ENCODE assay signal across 35 mouse cellular contexts in the genomic region with DNA sequence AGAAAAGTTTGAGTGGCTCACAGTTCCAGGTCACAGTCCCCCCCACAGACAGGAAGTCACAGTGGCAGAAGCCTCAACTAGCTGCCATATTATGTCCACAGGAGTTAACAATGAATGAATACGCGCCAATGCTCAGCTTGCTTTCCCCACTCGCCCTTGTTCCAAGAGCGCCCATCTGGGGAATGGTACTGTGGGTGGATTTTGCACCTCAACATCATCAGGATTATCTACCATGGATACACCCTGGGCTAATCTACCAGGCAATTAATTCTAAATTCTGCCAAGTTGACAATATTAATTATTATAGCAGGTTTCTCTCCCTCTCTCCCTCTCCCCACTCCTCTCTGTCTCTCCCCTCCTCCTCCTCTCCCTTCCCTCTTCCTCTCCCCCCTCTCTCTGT. TPM values are rescaled to one million over a fixed set of nuclear protein-coding genes. Genes with fewer than 3 reads are reported as not detected.
DNase-seq lines count a peak whose midpoint lies in the region; ATAC-seq and TF ChIP-seq lines count a peak whose summit lies in the region.
"Had no signal": no experiment of that assay in that cellular context is flagged by ENCODE, and none has a peak within 500 bp of the region (broad histone marks: within the 10 kb centered on the region; RNA-seq: fewer than 3 reads in every experiment).

No protein-coding gene starts in this region.

- H3K27me3 ChIP-seq in hindbrain, postnatal 0 days (ENCODE audit: insufficient read depth, low read length), result no peaks in the 10 kb centered on the region
- H3K27me3 ChIP-seq in hindbrain, embryonic 14.5 days (ENCODE audit: control insufficient read depth, insufficient read depth, low read length), result no peaks in the 10 kb centered on the region
- no peaks in the 10 kb centered on the region for H3K27me3 ChIP-seq in embryonic facial prominence, embryonic 14.5 days (replicated peaks; ENCODE audit: control insufficient read depth, insufficient read depth, low read length)
- no peaks in the 10 kb centered on the region for H3K27me3 ChIP-seq in limb, embryonic 13.5 days
- H3K27me3 ChIP-seq: CH12.LX; hindbrain, embryonic 15.5 days; kidney, embryonic 15.5 days; liver, embryonic 15.5 days; lung, embryonic 15.5 days; megakaryocyte, embryonic 14.5 days; midbrain, embryonic 13.5 days; neural tube, embryonic 12.5 days; Patski had no signal

- no peak overlapping the region for H3K4me2 ChIP-seq in hindbrain, postnatal 0 days (ENCODE audit: low read depth, low read length)
- no peak overlapping the region for H3K4me2 ChIP-seq in hindbrain, embryonic 14.5 days (replicated peaks)
- no peak overlapping the region for H3K4me2 ChIP-seq in embryonic facial prominence, embryonic 14.5 days (ENCODE audit: low read depth, low read length)
- H3K4me2 ChIP-seq in limb, embryonic 13.5 days (replicated peaks), result no peak overlapping the region
- H3K4me2 ChIP-seq: hindbrain, embryonic 15.5 days; kidney, embryonic 15.5 days; liver, embryonic 15.5 days; lung, embryonic 15.5 days; midbrain, embryonic 13.5 days; neural tube, embryonic 12.5 days had no signal

- DNase-seq in hindbrain, postnatal 0 days (ENCODE audit: low spot score), result peak; percentile 35
- no peak for DNase-seq in hindbrain, embryonic 14.5 days (ENCODE audit: low spot score)
- DNase-seq in embryonic facial prominence, embryonic 14.5 days (ENCODE audit: low spot score), result no peak
- DNase-seq in layer of hippocampus, adult 8-10 months (ENCODE audit: low spot score in 2 of 2), result peak; percentile 19 to 30
- no peak for DNase-seq in frontal cortex, postnatal 14 days (ENCODE audit: low spot score in 2 of 2)
- no peak for DNase-seq in frontal cortex, adult 2 months (ENCODE audit: extremely low spot score in 1 of 2, low spot score in 1 of 2)
- DNase-seq: adrenal gland, postnatal 36 days; cerebellum, adult 11 months; cerebellum, postnatal 14 days; forebrain, postnatal 0 days; gastrocnemius, postnatal 36 days; heart, postnatal 36 days; liver; lung, postnatal 36 days; right cerebral cortex, postnatal 14 days; spleen, adult 18-20 months; thymus, postnatal 4 days had no signal

- no peaks in the 10 kb centered on the region; the same call in 1 of the 2 replicates for H3K36me3 ChIP-seq in hindbrain, postnatal 0 days (ENCODE audit: insufficient read depth, low read length)
- peaks cover 14% of the 10 kb centered on the region; the same call in 1 of the 2 replicates for H3K36me3 ChIP-seq in hindbrain, embryonic 14.5 days (replicated peaks; ENCODE audit: control insufficient read depth, insufficient read depth)
- peaks cover 40% of the 10 kb centered on the region for H3K36me3 ChIP-seq in embryonic facial prominence, embryonic 14.5 days (ENCODE audit: control insufficient read depth, insufficient read depth, low read length)
- peaks cover 46% of the 10 kb centered on the region for H3K36me3 ChIP-seq in limb, embryonic 13.5 days
- H3K36me3 ChIP-seq: G1E; hindbrain, embryonic 15.5 days had no signal

- TF ChIP-seq CTCF in hindbrain, postnatal 0 days (IDR thresholded peaks at IDR 0.05; ENCODE audit: low read depth), result no peak

- ATAC-seq in hindbrain, postnatal 0 days, result peak; percentile 31; the same call in 1 of the 2 replicates
- ATAC-seq in hindbrain, embryonic 14.5 days (ENCODE audit: low FRiP score), result no peak
- ATAC-seq in embryonic facial prominence, embryonic 14.5 days (ENCODE audit: low read depth), result no peak
- no peak for ATAC-seq in limb, embryonic 13.5 days (ENCODE audit: low FRiP score, low read depth)
- ATAC-seq in CD4-positive, CD25-positive, alpha-beta regulatory T cell, adult 4 months, result no peak
- ATAC-seq: forebrain, postnatal 0 days; intestine, embryonic 16.5 days; midbrain, embryonic 13.5 days; Patski had no signal

- 65% methylated on average over 4 of the region's 4 CpGs for WGBS in hindbrain, postnatal 0 days
- 88% methylated on average over 4 of the region's 4 CpGs for WGBS in hindbrain, embryonic 14.5 days
- WGBS in embryonic facial prominence, embryonic 14.5 days, result 94% methylated on average over 4 of the region's 4 CpGs
- 50% methylated on average over 4 of the region's 4 CpGs for WGBS in limb, embryonic 13.5 days

- no peak overlapping the region for H3K27ac ChIP-seq in hindbrain, postnatal 0 days
- H3K27ac ChIP-seq in hindbrain, embryonic 14.5 days, result no peak overlapping the region
- peak overlapping the region; percentile 48 for H3K27ac ChIP-seq in embryonic facial prominence, embryonic 14.5 days (replicated peaks; ENCODE audit: low read depth, low read length)
- peak overlapping the region; percentile 28; the same call in 1 of the 2 replicates for H3K27ac ChIP-seq in limb, embryonic 13.5 days
- H3K27ac ChIP-seq: forebrain, embryonic 10.5 days; hindbrain, embryonic 15.5 days; kidney, embryonic 15.5 days; liver, embryonic 15.5 days; lung, embryonic 15.5 days; midbrain, embryonic 13.5 days; neural tube, embryonic 12.5 days had no signal

- no peak overlapping the region for H3K4me3 ChIP-seq in hindbrain, postnatal 0 days (ENCODE audit: low read length)
- no peak overlapping the region for H3K4me3 ChIP-seq in hindbrain, embryonic 14.5 days (replicated peaks; ENCODE audit: low read length)
- H3K4me3 ChIP-seq in embryonic facial prominence, embryonic 14.5 days (ENCODE audit: low read depth, low read length), result no peak overlapping the region
- H3K4me3 ChIP-seq in limb, embryonic 13.5 days, result no peak overlapping the region
- H3K4me3 ChIP-seq: forebrain, embryonic 10.5 days; hindbrain, embryonic 15.5 days; kidney, embryonic 15.5 days; liver, embryonic 15.5 days; lung, embryonic 15.5 days; megakaryocyte, embryonic 14.5 days; midbrain, embryonic 13.5 days; neural tube, embryonic 12.5 days had no signal

- no peaks in the 10 kb centered on the region for H3K4me1 ChIP-seq in hindbrain, postnatal 0 days (ENCODE audit: insufficient read depth, low read length)
- no peaks in the 10 kb centered on the region for H3K4me1 ChIP-seq in hindbrain, embryonic 14.5 days (replicated peaks; ENCODE audit: control insufficient read depth, insufficient read depth, low read length)
- no peaks in the 10 kb centered on the region for H3K4me1 ChIP-seq in embryonic facial prominence, embryonic 14.5 days (ENCODE audit: control insufficient read depth, insufficient read depth, low read length)
- H3K4me1 ChIP-seq in limb, embryonic 13.5 days, result peaks cover 27% of the 10 kb centered on the region
- H3K4me1 ChIP-seq: hindbrain, embryonic 15.5 days; liver, embryonic 15.5 days; lung, embryonic 15.5 days; megakaryocyte, embryonic 14.5 days; midbrain, embryonic 13.5 days had no signal

- H3K9me3 ChIP-seq in hindbrain, postnatal 0 days (ENCODE audit: low read length), result no peaks in the 10 kb centered on the region
- H3K9me3 ChIP-seq in hindbrain, embryonic 14.5 days (ENCODE audit: control insufficient read depth, low read length), result no peaks in the 10 kb centered on the region
- peaks cover 2% of the 10 kb centered on the region; the same call in 1 of the 2 replicates for H3K9me3 ChIP-seq in embryonic facial prominence, embryonic 14.5 days (ENCODE audit: control insufficient read depth, low read length)
- peaks cover 2% of the 10 kb centered on the region; the same call in 1 of the 2 replicates for H3K9me3 ChIP-seq in limb, embryonic 13.5 days
- H3K9me3 ChIP-seq: G1E; hindbrain, embryonic 15.5 days; kidney, embryonic 15.5 days; liver, embryonic 15.5 days; lung, embryonic 15.5 days had no signal

- no peak overlapping the region for H3K9ac ChIP-seq in hindbrain, postnatal 0 days (replicated peaks; ENCODE audit: low read length)
- H3K9ac ChIP-seq in hindbrain, embryonic 14.5 days, result no peak overlapping the region
- H3K9ac ChIP-seq in embryonic facial prominence, embryonic 14.5 days (ENCODE audit: low read depth, low read length), result no peak overlapping the region
- no peak overlapping the region for H3K9ac ChIP-seq in limb, embryonic 13.5 days
- H3K9ac ChIP-seq: forebrain, postnatal 0 days; hindbrain, embryonic 15.5 days; kidney, embryonic 15.5 days; liver, embryonic 15.5 days; lung, embryonic 15.5 days; midbrain, embryonic 13.5 days; neural tube, embryonic 12.5 days had no signal

RNA-seq across cellular contexts. Expression of a gene that starts 50.6 kb away (rescaled TPM):
- total RNA-seq in hindbrain, postnatal 0 days (2014; rRNA removed), result not detected in 2 replicates
- polyA plus RNA-seq in hindbrain, postnatal 0 days (2015; fragmentation: Nextera tagmentation; extraction: Ambion mirVana), result not detected in 2 replicates
- not detected in 2 replicates for polyA plus RNA-seq in hindbrain, embryonic 14.5 days (2014; fragmentation: Nextera tagmentation; extraction: Ambion mirVana)
- 0.08 and 0.13 TPM in 2 replicates for polyA plus RNA-seq in embryonic facial prominence, embryonic 14.5 days (2014; fragmentation: Nextera tagmentation; extraction: Ambion mirVana)
- not detected for total RNA-seq in layer of hippocampus, adult 8-10 months (2022)
- not detected in 2 replicates for polyA plus RNA-seq in limb, embryonic 13.5 days (2015; fragmentation: Nextera tagmentation; extraction: Ambion mirVana)
- polyA plus RNA-seq in frontal cortex, adult 2 months (2012; rRNA removed), result not detected in 2 replicates
- not detected for polyA plus RNA-seq in CD4-positive, CD25-positive, alpha-beta regulatory T cell, adult 4 months (2017; shearing (Covaris generic))
- total RNA-seq: adrenal gland, adult 18-20 months; adrenal gland, postnatal 36 days; forebrain, postnatal 0 days; G1E; gastrocnemius, adult 18-20 months; gastrocnemius, postnatal 36 days; heart, adult 8-10 months; heart, postnatal 36 days had no signal
- polyA plus RNA-seq: forebrain, embryonic 10.5 days; forebrain, postnatal 0 days; G1E; heart, embryonic 14.5 days; hindbrain, embryonic 15.5 days; intestine, embryonic 16.5 days; kidney, embryonic 15.5 days; liver, embryonic 15.5 days; lung, embryonic 15.5 days; midbrain, embryonic 13.5 days; neural tube, embryonic 12.5 days; Patski had no signal

Comparison
In these comparisons a context has a peak if more than half of its experiments do, and no peak if none do; other contexts are left out.
1. DNase-seq: peak in hindbrain, postnatal 0 days (single experiment) and layer of hippocampus, adult 8-10 months (2 of 2); none in hindbrain, embryonic 14.5 days (single experiment), embryonic facial prominence, embryonic 14.5 days (single experiment), frontal cortex, postnatal 14 days (0 of 2) and frontal cortex, adult 2 months (0 of 2).
2. H3K27ac ChIP-seq: peak in embryonic facial prominence, embryonic 14.5 days (single experiment) and limb, embryonic 13.5 days (single experiment); none in hindbrain, postnatal 0 days (single experiment) and hindbrain, embryonic 14.5 days (single experiment).